Mouse (Mus musculus): Measurements from ENCODE around the gene Hexdc. TPM values are rescaled to one million over a fixed set of nuclear protein-coding genes. Genes with fewer than 3 reads are reported as not detected.

Hexdc gene
- polyA plus RNA-seq, 1 experiment: 54.1 TPM

DNA sequence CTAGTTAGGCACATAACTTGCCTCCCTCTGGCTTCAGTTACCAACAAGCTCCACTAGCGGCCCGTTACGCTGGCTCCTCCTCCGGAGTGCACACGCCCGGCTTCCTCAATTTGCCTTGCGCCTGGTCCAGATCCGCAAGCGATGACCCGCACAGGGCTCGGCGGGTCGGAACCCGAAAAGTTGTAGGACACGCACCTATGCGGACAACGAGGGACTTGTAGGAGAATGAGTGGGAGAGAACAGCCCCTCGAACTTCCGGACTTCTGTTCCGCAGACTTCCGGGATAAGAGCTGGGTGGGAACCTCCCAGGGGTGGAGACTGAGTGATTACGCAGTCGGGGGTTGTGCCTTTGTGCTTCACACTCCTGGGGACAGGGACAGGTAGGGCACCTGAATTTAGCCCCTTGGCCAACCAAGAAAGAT lies 24.8 kb downstream of the Hexdc start, which contains the start of gene Cybc1:
Gene Cybc1, minus strand, starts transcription at position 305 of the 422 bp plus-strand sequence.
- under 1% methylated on average over 23 of the region's 23 CpGs for WGBS
- H3K4me1 ChIP-seq (ENCODE audit: control insufficient read depth, insufficient read depth, low read length): peaks cover 5% of the 10 kb centered on the region; the same call in 1 of the 2 replicates
- peak within 1 kb of the TSS; percentile 15; the same call in 1 of the 2 replicates for H3K27ac ChIP-seq (ENCODE audit: insufficient read depth, low read length)
- peak; percentile 79 to 81 for DNase-seq
- peak; percentile 77; the same call in 1 of the 2 replicates for TF ChIP-seq POLR2A (IDR thresholded peaks at IDR 0.05; ENCODE audit: borderline replicate concordance, insufficient read depth, low read length)
- TF ChIP-seq CTCF (IDR thresholded peaks at IDR 0.05; ENCODE audit: borderline replicate concordance, insufficient read depth, low read depth, low read length): no peak
- no peaks in the 10 kb centered on the region for H3K27me3 ChIP-seq (ENCODE audit: control insufficient read depth, insufficient read depth, low read length)
- H3K4me3 ChIP-seq (replicated peaks; ENCODE audit: insufficient read depth, low read depth, low read length): peak within 1 kb of the TSS; percentile 96

DNA sequence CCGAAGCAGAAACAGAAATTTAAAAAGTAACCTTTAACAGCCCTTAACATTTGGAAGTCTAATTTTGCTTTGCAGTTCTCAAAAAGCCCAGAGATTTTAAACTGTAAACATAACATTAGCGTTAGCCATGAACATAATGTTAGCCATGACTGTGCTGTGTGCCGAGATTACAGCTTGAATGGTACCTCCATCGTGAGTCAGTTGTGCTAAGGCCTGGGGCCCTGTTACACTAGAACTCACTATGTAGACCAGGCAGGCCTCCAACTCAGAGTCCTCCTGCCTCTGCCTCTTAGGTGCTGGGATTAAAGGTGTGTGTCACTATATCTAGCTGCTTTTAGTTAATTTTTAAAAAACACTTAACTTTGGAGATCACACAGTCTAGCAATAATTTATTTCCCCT lies 27.0 kb downstream of the Hexdc start:
- Histone ChIP-seq H3K27ac (ENCODE audit: insufficient read depth, low read length) (no peak overlapping the region), H3K27me3 (ENCODE audit: control insufficient read depth, insufficient read depth, low read length) (no peaks in the 10 kb centered on the region), H3K4me1 (ENCODE audit: control insufficient read depth, insufficient read depth, low read length) (peaks cover 5% of the 10 kb centered on the region; the same call in 1 of the 2 replicates), H3K4me3 (replicated peaks; ENCODE audit: insufficient read depth, low read depth, low read length) (no peak overlapping the region)
- WGBS: 86% methylated on average over 4 of the region's 4 CpGs
- DNase-seq: no peak
- TF ChIP-seq CTCF (IDR thresholded peaks at IDR 0.05; ENCODE audit: borderline replicate concordance, insufficient read depth, low read depth, low read length) (no peak), POLR2A (IDR thresholded peaks at IDR 0.05; ENCODE audit: borderline replicate concordance, insufficient read depth, low read length) (no peak)

DNA sequence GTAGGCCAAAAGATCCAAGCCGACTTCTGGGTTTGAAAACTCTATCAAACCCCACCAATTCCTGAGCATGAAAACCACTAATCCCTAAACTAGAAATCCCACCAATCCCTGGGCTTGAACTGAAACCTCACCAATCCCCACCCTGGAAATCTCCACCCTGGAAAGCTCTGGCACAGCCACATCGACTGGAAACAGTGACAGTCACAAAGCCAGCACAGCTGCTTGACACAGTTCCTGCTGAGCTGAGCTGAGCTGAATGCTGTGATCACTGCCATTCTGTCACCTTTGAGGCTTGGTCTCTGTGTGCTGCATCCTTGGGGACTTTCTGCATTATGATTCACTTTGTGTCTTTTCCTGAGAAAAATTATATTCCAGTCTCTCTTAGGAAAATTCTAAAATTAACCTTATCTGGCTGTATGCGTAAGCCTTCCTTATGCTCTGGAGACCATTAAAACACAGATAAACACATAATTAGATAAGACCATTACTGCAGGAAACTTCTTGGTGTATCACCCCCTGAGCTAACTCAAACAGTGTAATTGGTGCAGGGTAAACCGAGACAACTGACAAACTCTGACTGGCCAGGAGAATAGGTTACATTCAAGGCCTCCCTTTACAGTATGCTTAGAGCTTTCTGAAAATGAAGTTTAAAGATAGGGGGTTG lies 27.5 kb downstream of the Hexdc start:
- Histone ChIP-seq H3K27me3 (ENCODE audit: control insufficient read depth, insufficient read depth, low read length) (no peaks in the 10 kb centered on the region), H3K4me1 (ENCODE audit: control insufficient read depth, insufficient read depth, low read length) (peaks cover 5% of the 10 kb centered on the region; the same call in 1 of the 2 replicates), H3K27ac (ENCODE audit: insufficient read depth, low read length) (no peak overlapping the region), H3K4me3 (replicated peaks; ENCODE audit: insufficient read depth, low read depth, low read length) (no peak overlapping the region)
- 57% methylated on average over 4 of the region's 4 CpGs for WGBS
- TF ChIP-seq CTCF (IDR thresholded peaks at IDR 0.05; ENCODE audit: borderline replicate concordance, insufficient read depth, low read depth, low read length) (no peak), POLR2A (IDR thresholded peaks at IDR 0.05; ENCODE audit: borderline replicate concordance, insufficient read depth, low read length) (no peak)
- DNase-seq: no peak

DNA sequence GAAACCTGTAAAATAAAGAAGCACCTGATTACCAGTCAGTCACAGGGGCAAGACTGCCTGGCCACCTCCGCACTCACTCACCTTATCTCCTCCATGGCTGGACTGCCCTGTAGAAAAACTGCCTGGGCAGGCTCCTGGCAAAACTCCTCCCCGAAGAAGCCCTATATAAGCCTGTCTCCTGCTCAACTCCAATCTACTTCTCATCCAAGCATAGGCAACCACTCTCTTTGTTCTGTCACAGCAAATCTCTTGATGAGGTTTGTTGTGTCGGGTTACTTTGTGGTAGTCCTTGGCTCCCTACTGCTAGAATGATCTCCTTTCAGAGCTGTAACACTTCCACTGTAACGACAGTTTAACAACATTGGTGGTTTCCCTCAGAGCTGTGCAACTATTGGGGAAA lies 28.5 kb downstream of the Hexdc start:
- no peak for DNase-seq
- H3K27me3 ChIP-seq (ENCODE audit: control insufficient read depth, insufficient read depth, low read length): no peaks in the 10 kb centered on the region
- peaks cover 4% of the 10 kb centered on the region; the same call in 1 of the 2 replicates for H3K4me1 ChIP-seq (ENCODE audit: control insufficient read depth, insufficient read depth, low read length)
- WGBS: 52% methylated on average over 4 of the region's 4 CpGs
- TF ChIP-seq POLR2A (IDR thresholded peaks at IDR 0.05; ENCODE audit: borderline replicate concordance, insufficient read depth, low read length): no peak
- no peak for TF ChIP-seq CTCF (IDR thresholded peaks at IDR 0.05; ENCODE audit: borderline replicate concordance, insufficient read depth, low read depth, low read length)
- no peak overlapping the region for H3K27ac ChIP-seq (ENCODE audit: insufficient read depth, low read length)
- no peak overlapping the region for H3K4me3 ChIP-seq (replicated peaks; ENCODE audit: insufficient read depth, low read depth, low read length)

DNA sequence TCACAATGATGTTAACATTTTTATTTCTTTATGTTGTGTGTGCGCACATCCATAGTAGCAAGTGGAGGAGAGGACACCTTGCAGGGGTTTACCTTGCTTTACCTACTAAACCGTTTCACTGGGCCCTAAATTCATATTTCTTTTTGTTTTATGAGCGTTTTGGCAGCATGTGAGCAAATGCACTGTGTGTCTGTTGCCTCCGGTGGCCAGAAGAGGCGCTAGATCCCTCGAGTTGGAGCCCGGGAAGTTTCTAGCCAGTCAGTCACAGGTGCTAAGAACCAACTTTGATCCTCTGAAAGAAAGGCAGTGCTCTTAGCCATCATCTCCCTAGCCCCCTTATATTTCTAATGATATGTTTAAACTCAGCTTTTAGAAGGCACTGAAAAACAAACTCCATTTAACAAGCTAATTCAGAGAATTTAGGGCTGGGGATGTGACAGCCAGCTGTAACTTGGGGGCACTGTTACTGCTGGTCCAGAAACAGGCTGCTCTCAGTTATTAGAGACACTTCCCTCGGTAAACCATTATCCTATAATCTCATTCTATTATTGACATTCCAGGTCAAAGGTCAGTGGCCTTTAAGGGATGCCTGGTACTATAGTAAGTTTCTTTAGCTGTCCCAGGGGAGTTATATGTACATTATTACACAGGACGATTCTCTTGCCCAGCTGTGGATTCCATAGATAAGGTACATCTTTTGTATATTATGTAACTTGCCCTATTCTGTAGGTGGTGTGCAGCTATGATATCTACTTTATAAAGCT lies 31.4 kb downstream of the Hexdc start:
- Histone ChIP-seq H3K4me3 (replicated peaks; ENCODE audit: insufficient read depth, low read depth, low read length) (no peak overlapping the region), H3K27me3 (ENCODE audit: control insufficient read depth, insufficient read depth, low read length) (no peaks in the 10 kb centered on the region), H3K27ac (ENCODE audit: insufficient read depth, low read length) (no peak overlapping the region), H3K4me1 (ENCODE audit: control insufficient read depth, insufficient read depth, low read length) (peaks cover 5% of the 10 kb centered on the region; the same call in 1 of the 2 replicates)
- DNase-seq: peak; percentile 37 to 48
- TF ChIP-seq POLR2A (IDR thresholded peaks at IDR 0.05; ENCODE audit: borderline replicate concordance, insufficient read depth, low read length): no peak
- peak; percentile 41; the same call in 1 of the 2 replicates for TF ChIP-seq CTCF (IDR thresholded peaks at IDR 0.05; ENCODE audit: borderline replicate concordance, insufficient read depth, low read depth, low read length)
- WGBS: 32% methylated on average over 9 of the region's 9 CpGs

DNA sequence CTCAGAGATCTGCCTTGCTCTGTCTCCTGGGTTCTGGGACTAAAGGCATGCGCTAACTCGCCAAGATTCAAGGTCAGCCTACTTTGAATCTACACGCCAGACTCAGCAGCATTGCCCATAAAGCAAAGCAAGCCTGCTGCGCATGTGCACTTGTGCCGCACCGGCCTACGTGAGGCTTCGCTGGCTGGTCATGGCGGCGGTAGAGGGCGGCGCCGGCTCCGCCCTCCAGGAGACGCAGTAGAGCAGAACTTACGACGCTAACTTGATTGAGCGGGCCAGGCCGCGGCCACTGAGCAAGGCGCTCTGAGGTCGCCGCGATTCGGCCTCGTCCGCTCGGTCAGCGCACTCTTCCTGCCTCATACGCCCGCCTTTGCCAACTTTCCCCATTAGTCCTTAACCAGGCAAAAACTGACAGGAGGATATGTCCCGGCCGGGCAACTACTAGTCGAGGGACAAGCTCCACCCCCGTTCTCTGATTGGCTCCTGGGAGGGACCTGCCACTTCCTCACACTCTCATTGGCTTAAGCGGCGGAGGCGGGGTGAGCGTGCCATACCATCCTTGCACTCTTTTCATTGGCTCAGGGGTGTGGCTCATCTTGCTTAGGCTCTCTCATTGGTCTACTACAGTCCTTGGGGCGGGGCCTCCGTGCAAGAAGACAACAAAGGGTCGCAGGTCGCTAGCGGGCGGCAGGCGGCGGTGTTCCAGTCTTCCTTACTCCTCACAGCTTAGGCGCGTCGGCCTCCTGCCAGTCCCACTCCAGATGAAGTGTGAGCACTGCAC lies 32.5 kb downstream of the Hexdc start, which contains the start of gene Narf:
Gene Narf, plus strand, starts transcription at position 690 of the 781 bp plus-strand sequence.
- TF ChIP-seq POLR2A (IDR thresholded peaks at IDR 0.05; ENCODE audit: borderline replicate concordance, insufficient read depth, low read length) (peak; percentile 93), CTCF (IDR thresholded peaks at IDR 0.05; ENCODE audit: borderline replicate concordance, insufficient read depth, low read depth, low read length) (peak; percentile 38; the same call in 1 of the 2 replicates)
- under 1% methylated on average over 50 of the region's 50 CpGs for WGBS
- Histone ChIP-seq H3K4me3 (replicated peaks; ENCODE audit: insufficient read depth, low read depth, low read length) (peak within 1 kb of the TSS; percentile 81), H3K27me3 (ENCODE audit: control insufficient read depth, insufficient read depth, low read length) (no peaks in the 10 kb centered on the region), H3K4me1 (ENCODE audit: control insufficient read depth, insufficient read depth, low read length) (peaks cover 7% of the 10 kb centered on the region), H3K27ac (ENCODE audit: insufficient read depth, low read length) (peak within 1 kb of the TSS; percentile 91)
- peak; percentile 99 to 100 for DNase-seq
